Mouse (Mus musculus) cerebellum, adult 9-11 months (tissue): ENCODE data around the gene Elf5.

Experiments
- DNase-seq: peaks from one replicate; pipeline ENCODE4 v3.0.0; 2022

Gene Elf5

GRCm38 (mm10) chr2:103478326-103478725 lies 66.8 kb downstream of the Elf5 start:
- no peak for DNase-seq

- DNase-seq: no peak
These were observed 68.8 kb downstream of the Elf5 start for GRCm38 (mm10) chr2:103480240-103480639.

GRCm38 (mm10) chr2:103480871-103481270 lies 69.4 kb downstream of the Elf5 start:
- no peak for DNase-seq

- no peak for DNase-seq
These were observed 70.1 kb downstream of the Elf5 start for GRCm38 (mm10) chr2:103481314-103482231.

GRCm38 (mm10) chr2:103483289-103483985 lies 71.9 kb downstream of the Elf5 start:
- no peak for DNase-seq

GRCm38 (mm10) chr2:103483986-103484520 lies 72.6 kb downstream of the Elf5 start:
- DNase-seq: no peak

- DNase-seq: peak; percentile 93
These were observed 73.3 kb downstream of the Elf5 start, which contains the start of gene Cat for GRCm38 (mm10) chr2:103484617-103485401. Gene Cat (minus strand): TSS chr2:103485160.

- no peak for DNase-seq
These were observed 81.0 kb downstream of the Elf5 start for GRCm38 (mm10) chr2:103492526-103492925.

GRCm38 (mm10) chr2:103493827-103494226 lies 82.3 kb downstream of the Elf5 start:
- DNase-seq: no peak

GRCm38 (mm10) chr2:103495633-103496418 lies 84.3 kb downstream of the Elf5 start:
- DNase-seq: no peak
